Mouse (Mus musculus) kidney, embryonic 14.5 days (tissue): ENCODE results near the gene Car11. TPM values are rescaled to one million over a fixed set of nuclear protein-coding genes. Genes with fewer than 3 reads are reported as not detected.
A peak's percentile ranks its signal among the peaks of the same experiment; 100 is the strongest.

Experiments used
- ATAC-seq: fragments of 200-750 bp; cut with Nextera tagmentation; 2 replicates; pipeline ENCODE4 v1.8.0; 2017; ENCODE audit warnings: moderate number of reproducible peaks, mild to moderate bottlenecking, moderate TSS enrichment, moderate library complexity; ENCODE audit not compliant: low FRiP score, low TSS enrichment
- H3K27ac ChIP-seq: fragments of 300-500 bp; sonication (generic); 2 replicates; pipeline ENCODE4 v1.5.1; 2014; ENCODE audit warnings: low read depth, mild to moderate bottlenecking, low read length, moderate library complexity, mixed read lengths
- H3K27me3 ChIP-seq: fragments of 300-500 bp; sonication (generic); 2 replicates; pipeline ENCODE4 v1.6.1; 2014; ENCODE audit warnings: mild to moderate bottlenecking, low read length; ENCODE audit not compliant: control insufficient read depth, insufficient read depth
- H3K36me3 ChIP-seq: fragments of 300-500 bp; sonication (generic); 2 replicates; pipeline ENCODE4 v1.6.1; 2014; ENCODE audit warnings: low read length, mixed read lengths; ENCODE audit not compliant: control insufficient read depth, insufficient read depth
- H3K4me1 ChIP-seq: fragments of 300-500 bp; sonication (generic); 2 replicates; pipeline ENCODE4 v1.6.1; 2014; ENCODE audit warnings: low read length, mixed read lengths; ENCODE audit not compliant: control insufficient read depth, insufficient read depth
- H3K4me2 ChIP-seq: fragments of 300-500 bp; sonication (generic); replicated peaks from 2 replicates; pipeline ENCODE4 v1.6.1; 2014; ENCODE audit warnings: low read depth, mild to moderate bottlenecking, low read length
- H3K4me3 ChIP-seq: fragments of 300-500 bp; sonication (generic); 2 replicates; pipeline ENCODE4 v1.5.1; 2014; ENCODE audit warnings: mild to moderate bottlenecking, low read length
- H3K9ac ChIP-seq: fragments of 300-500 bp; sonication (generic); 2 replicates; pipeline ENCODE4 v1.6.1; 2014; ENCODE audit warnings: low read depth, mild to moderate bottlenecking, low read length, moderate library complexity
- H3K9me3 ChIP-seq: fragments of 300-500 bp; sonication (generic); 2 replicates; pipeline ENCODE4 v1.6.1; 2016; ENCODE audit warnings: low read length; ENCODE audit not compliant: control insufficient read depth
- WGBS: fragments of 180-500 bp; shearing (Covaris S2); extraction: QIAGEN DNeasy Blood & Tissue Kit; methylation state at CpG from one replicate; pipeline ENCODE4 v1.1.7; 2014; 5-methylcytosine and 5-hydroxymethylcytosine counted together
- polyA plus RNA-seq: library from polyadenylated mRNA; unstranded; fragments of >200 nt; fragmentation: Nextera tagmentation; extraction: Ambion mirVana; gene quantifications from 2 replicates; pipeline ENCODE4 v1.2.1, GENCODE M21; 2014

The Car11 gene
- polyA plus RNA-seq, 1 experiment from 2014 or later: 6.9 TPM

DNA sequence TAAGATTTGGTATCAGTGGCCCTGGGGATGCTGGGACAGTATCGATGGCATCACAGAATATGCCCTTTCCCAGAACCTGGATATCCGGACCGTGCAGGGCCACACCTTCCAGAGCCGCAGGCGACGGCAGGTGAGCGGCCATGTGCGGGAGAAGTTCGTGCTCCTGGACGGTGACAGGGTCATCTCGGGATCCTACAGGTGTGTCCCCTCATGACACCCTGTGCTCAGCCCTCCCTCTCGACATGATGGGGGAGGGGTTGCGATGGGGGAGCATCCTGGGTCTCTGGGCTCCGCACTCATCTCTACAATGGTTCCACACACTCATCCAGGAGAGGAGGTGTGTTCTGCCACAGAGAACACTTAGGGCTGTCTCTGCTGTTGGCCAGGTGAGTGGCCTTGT is 24.1 kb downstream of the Car11 start:
- 84% methylated on average over 14 of the region's 14 CpGs for WGBS
- Histone ChIP-seq H3K4me2 (no peak overlapping the region), H3K4me3 (no peak overlapping the region), H3K36me3 (peaks cover 86% of the 10 kb centered on the region), H3K4me1 (peaks cover 12% of the 10 kb centered on the region), H3K9ac (no peak overlapping the region), H3K9me3 (no peaks in the 10 kb centered on the region), H3K27me3 (no peaks in the 10 kb centered on the region), H3K27ac (no peak overlapping the region)
- no peak for ATAC-seq

DNA sequence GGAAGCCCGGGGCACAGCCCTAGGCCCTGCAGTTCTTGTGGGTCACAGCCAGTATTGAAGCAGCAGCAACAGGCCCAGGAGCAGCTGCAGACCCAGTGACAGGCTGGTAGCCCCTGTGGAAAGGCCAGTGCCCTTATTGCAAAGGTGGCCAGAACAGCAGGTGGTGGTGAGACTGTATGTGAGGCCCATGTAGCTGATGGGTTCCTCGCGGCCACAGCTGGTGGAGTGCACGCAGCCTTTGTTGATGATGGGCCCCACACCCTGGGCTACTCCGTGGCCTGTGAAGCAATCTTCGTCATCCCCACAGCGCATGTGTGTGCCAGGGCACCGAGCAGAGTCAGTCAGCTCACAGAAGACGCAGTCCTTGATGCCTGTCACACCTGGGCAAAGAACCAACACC is 25.5 kb downstream of the Car11 start:
- no peak for ATAC-seq
- Histone ChIP-seq H3K4me3 (no peak overlapping the region), H3K27ac (no peak overlapping the region), H3K36me3 (peaks cover 75% of the 10 kb centered on the region), H3K4me2 (no peak overlapping the region), H3K27me3 (no peaks in the 10 kb centered on the region), H3K4me1 (no peaks in the 10 kb centered on the region), H3K9ac (no peak overlapping the region), H3K9me3 (no peaks in the 10 kb centered on the region)
- WGBS: 92% methylated on average over 9 of the region's 9 CpGs

DNA sequence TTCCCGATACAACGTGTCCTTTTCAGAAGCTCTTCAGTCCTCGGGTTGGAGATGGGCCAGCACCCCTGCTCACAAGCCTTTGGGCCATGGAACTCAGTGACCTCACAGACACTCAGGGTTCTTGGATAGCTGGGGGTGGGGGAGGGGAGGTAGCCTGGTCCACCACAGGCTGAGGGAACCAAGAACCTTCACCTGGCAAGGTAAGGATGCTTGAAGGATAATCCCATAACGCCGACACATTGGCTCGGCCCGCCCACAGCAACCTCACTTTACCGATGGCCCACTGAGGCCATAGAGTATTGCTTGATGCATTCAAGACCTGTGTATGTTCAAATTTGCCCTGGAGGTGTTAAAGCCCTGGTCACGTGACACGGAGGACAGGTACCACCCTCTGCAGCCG is 26.1 kb downstream of the Car11 start, which contains the start of gene Spaca4:
Gene Spaca4 (minus strand): TSS at position 101 of the 400 bp plus-strand sequence.
- Histone ChIP-seq H3K4me1 (0 out of 2 replicates have a peak, but pooled peaks cover 2% of the 10 kb centered on the region), H3K4me3 (no peak within 1 kb of the TSS), H3K27ac (no peak within 1 kb of the TSS), H3K4me2 (no peak within 1 kb of the TSS), H3K27me3 (no peaks in the 10 kb centered on the region), H3K9ac (no peak within 1 kb of the TSS), H3K9me3 (no peaks in the 10 kb centered on the region), H3K36me3 (peaks cover 70% of the 10 kb centered on the region)
- 93% methylated on average over 11 of the region's 11 CpGs for WGBS
- ATAC-seq: no peak

DNA sequence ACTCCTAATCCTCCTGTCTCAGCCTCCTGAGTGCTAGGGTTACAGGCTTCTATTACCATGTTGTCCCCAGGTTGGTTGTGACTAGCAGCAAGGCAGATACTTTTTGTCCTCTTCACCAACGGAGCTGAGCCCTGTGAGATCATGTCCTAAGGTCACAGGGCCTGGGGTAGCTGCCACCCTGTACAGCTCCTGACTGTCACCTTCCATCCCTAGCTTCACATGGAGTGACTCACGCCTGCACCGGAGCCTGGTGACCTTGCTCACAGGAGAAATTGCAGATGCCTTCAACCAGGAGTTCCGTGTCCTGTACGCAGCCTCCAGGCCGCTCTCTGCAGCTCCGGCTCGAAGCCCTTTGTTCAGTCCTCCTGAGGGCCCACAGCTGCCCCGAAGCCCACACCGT is 26.8 kb downstream of the Car11 start:
- H3K9me3 ChIP-seq: no peaks in the 10 kb centered on the region
- no peak overlapping the region for H3K4me3 ChIP-seq
- H3K9ac ChIP-seq: no peak overlapping the region
- no peak for ATAC-seq
- H3K27me3 ChIP-seq: no peaks in the 10 kb centered on the region
- H3K4me2 ChIP-seq: no peak overlapping the region
- peaks cover 63% of the 10 kb centered on the region for H3K36me3 ChIP-seq
- H3K27ac ChIP-seq: no peak overlapping the region
- peaks cover 8% of the 10 kb centered on the region; the same call in 1 of the 2 replicates for H3K4me1 ChIP-seq
- WGBS: 92% methylated on average over 10 of the region's 10 CpGs

DNA sequence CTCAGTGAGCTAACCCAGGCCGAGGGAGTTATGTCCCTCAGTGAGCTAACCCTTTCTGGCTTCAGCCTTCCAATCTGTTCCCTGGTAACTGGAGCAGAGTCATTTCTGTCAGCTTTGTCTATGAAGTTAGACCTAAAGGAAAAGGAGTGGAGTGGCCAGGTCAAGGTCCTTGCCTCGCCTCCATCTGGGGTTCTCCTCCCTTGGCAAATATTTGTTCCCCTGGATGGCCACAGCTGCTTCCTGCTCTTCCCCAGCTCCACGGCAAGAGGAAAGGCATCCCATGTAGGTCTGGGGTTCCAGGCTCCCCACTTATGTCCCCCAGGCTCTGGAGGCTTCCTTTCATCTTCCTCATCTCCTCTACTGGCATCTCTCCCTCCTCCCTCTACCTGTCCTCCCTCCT is 28.0 kb downstream of the Car11 start:
- Histone ChIP-seq H3K4me2 (no peak overlapping the region), H3K27ac (no peak overlapping the region), H3K4me3 (no peak overlapping the region), H3K36me3 (peaks cover 51% of the 10 kb centered on the region), H3K4me1 (peaks cover 8% of the 10 kb centered on the region; the same call in 1 of the 2 replicates), H3K9me3 (no peaks in the 10 kb centered on the region), H3K27me3 (no peaks in the 10 kb centered on the region), H3K9ac (no peak overlapping the region)
- 62% methylated on average over 3 of the region's 3 CpGs for WGBS
- ATAC-seq: no peak

DNA sequence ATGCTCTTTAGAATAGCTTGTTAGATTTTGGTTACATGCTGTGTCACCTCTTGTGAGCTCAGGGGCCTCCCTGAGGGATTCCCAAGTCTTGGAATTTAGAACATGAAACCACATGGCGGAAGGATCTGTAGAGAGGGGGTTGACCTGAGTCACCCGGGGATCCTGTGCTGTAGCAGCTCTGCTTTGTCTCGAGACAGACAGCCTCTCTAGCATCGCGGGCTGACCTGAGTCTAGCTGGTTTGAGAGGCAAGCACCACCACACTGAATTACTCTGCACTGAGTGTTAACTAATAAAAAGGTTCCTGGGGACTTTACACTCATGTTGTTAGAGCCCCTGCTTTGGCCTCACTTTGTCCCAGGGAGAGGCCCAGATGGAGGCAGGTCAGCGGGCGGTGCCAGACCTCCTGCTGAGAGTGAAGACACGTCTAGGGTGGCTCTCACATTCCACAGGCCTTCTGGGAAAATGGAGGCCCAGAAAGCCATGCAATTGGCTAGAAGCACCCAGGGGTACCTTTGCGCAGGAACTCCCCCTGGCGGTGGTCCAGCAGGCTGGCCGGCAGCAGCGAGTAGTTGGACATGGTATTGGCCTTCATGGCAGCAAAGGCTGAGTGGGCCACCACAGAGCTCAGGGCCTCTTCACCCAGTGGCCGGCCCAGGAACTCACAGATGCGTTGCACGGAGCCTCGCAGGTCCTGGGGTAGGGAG is 31.2 kb downstream of the Car11 start:
- Histone ChIP-seq H3K27ac (no peak overlapping the region; the same call in 1 of the 2 replicates), H3K27me3 (no peaks in the 10 kb centered on the region), H3K36me3 (peaks cover 18% of the 10 kb centered on the region), H3K4me2 (no peak overlapping the region), H3K9ac (no peak overlapping the region), H3K4me3 (no peak overlapping the region), H3K9me3 (no peaks in the 10 kb centered on the region), H3K4me1 (peaks cover 8% of the 10 kb centered on the region; the same call in 1 of the 2 replicates)
- peak; percentile 44 for ATAC-seq
- 16% methylated on average over 16 of the region's 16 CpGs for WGBS

DNA sequence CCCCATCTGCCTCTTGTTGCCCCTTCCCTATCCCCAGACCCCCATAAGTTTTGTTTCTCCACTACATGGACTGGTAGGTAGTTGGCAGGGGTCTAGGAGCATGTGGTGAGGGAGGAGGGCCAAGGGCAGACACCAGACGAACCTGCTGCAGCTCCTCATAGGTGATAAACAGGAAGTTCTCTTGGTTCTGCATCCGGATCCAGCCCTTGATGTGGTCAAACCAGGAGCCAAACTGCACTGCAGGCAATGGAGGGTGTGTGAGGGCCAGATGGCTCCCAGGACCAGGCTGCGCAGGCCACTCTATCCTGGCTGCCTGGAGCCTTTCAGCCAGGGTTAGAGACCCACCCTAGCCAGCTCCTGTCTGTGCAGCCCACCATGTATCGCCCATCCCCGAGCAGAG is 33.8 kb downstream of the Car11 start:
- no peak overlapping the region for H3K4me2 ChIP-seq
- no peak overlapping the region for H3K9ac ChIP-seq
- H3K4me3 ChIP-seq: no peak overlapping the region
- H3K9me3 ChIP-seq: no peaks in the 10 kb centered on the region
- no peak overlapping the region for H3K27ac ChIP-seq
- no peaks in the 10 kb centered on the region; the same call in 1 of the 2 replicates for H3K36me3 ChIP-seq
- 64% methylated on average over 5 of the region's 5 CpGs for WGBS
- no peak for ATAC-seq
- peaks cover 8% of the 10 kb centered on the region; the same call in 1 of the 2 replicates for H3K4me1 ChIP-seq
- H3K27me3 ChIP-seq: no peaks in the 10 kb centered on the region

DNA sequence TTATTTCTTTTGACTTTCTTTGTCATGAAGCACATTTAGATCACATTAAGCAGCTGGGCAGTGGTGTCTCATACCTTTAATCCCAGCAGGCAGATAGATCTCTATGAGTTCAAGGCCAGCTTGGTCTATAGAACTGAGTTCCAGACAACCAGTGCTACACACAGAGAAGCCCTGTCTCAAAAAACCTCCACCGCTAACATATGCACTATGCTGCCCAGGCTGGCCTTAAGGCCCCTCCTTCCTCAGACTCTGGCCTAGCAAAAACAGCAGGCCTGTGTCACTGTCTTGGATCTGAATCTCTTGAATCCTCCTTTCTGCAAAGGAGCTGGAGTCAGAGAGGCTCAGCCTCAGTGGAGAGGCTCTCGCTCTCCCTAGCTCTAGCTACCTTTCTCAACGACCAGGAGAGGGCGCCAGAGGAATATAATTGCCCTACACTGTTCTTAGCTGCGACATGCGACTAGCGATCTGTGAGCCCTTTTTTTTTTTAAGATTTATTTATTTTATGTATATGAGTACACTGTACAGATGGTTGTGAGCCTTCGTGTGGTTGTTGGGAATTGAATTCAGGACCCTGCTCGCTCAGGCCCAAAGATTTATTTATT is 39.6 kb downstream of the Car11 start:
- peak; percentile 83 for ATAC-seq
- H3K4me3 ChIP-seq: no peak overlapping the region
- no peaks in the 10 kb centered on the region for H3K36me3 ChIP-seq
- no peaks in the 10 kb centered on the region for H3K4me1 ChIP-seq
- H3K27ac ChIP-seq: no peak overlapping the region
- no peak overlapping the region for H3K9ac ChIP-seq
- 7% methylated on average over 9 of the region's 9 CpGs for WGBS
- H3K4me2 ChIP-seq: no peak overlapping the region
- no peaks in the 10 kb centered on the region for H3K9me3 ChIP-seq
- H3K27me3 ChIP-seq: no peaks in the 10 kb centered on the region

DNA sequence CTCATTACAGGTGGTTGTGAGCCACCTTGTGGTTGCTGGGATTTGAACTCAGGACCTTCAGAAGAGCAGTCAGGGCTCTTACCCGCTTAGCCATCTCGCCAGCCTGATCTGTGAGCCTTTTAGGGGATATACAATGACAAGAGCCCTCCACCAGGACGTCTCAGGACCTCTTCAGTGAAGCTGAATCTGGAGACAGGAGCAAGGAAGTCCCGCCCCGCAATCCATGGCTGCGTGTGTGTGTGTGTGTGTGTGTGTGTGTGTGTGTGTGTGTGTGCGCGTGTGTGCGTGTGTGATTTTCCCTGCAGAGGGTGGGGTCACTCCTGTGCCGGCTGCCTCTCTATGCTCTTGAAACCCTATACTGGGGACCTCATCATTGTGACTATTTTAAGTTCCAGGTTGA is 40.2 kb downstream of the Car11 start:
- H3K4me2 ChIP-seq: no peak overlapping the region
- no peak overlapping the region for H3K4me3 ChIP-seq
- H3K4me1 ChIP-seq: no peaks in the 10 kb centered on the region
- peak; percentile 32; the same call in 1 of the 2 replicates for ATAC-seq
- no peaks in the 10 kb centered on the region for H3K27me3 ChIP-seq
- no peaks in the 10 kb centered on the region for H3K9me3 ChIP-seq
- no peak overlapping the region for H3K9ac ChIP-seq
- no peak overlapping the region for H3K27ac ChIP-seq
- WGBS: 71% methylated on average over 10 of the region's 10 CpGs
- no peaks in the 10 kb centered on the region for H3K36me3 ChIP-seq
